Mouse (Mus musculus) lung, postnatal 0 days (tissue): Measurements from ENCODE around the gene Gm19935.

Source experiments
- CTCF ChIP-seq: IDR thresholded peaks from 2 replicates; pipeline ENCODE4 v1.5.1; 2016; ENCODE audit warnings: antibody characterized with exemption, mild to moderate bottlenecking
- EP300 ChIP-seq: IDR thresholded peaks from 2 replicates; pipeline ENCODE4 v1.6.1; 2016; ENCODE audit warnings: antibody characterized with exemption, mild to moderate bottlenecking, control low read depth

DNA sequence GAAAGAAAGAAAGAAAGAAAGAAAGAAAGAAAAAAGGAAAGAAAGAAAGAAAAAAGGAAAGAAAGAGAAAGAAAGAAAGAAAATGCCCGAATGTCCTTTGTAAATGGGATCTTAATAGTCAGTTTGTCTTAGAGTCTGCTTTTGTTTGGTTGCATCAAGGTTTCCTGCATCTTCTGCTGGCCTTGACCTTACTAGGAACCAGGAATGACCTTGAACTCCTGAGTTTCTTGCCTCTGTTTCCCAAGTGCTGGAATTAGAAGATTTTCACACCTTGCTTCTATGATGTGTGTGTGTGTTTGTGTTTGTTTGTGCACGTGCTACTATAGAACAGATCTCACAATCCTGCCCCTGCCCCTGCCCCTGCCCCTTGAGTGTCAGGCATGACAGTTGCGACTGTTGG, 39.0 kb upstream of the Gm19935 start:
- TF ChIP-seq CTCF (no peak), EP300 (no peak)
